8 mouse cellular contexts compared by ENCODE assay signal in the genomic region with DNA sequence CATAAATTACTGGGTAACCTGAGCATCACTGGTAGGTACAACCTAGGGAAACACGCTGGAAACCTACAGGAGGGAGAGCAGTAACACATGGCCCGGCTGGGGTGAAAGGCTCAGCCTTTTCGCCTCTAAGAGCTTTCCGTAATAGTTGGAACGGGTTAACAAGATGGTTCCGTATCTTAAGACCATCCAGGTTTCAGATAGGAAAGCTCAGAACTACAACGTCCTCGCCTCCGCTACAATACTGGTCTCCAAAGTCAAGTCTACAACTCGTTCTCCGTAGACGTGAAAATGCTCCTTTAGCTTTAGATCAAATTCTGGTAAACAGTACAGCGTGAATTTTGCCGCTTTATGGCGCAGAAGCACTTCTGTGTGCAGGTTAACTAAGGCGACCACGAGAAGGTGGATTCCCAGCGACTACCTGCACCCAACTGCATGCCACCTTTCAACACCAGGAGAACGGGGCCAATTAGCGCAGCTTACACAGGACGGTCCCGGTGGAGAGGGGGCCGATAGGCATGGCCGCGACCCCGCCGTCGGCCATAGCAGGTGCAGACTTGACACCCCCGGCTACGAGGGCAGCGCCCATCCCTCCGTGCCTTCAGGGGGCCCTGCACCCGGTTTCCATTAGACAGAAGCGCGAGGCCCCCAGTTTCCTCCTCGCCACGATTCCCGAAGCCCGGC. TPM values are rescaled to one million over a fixed set of nuclear protein-coding genes. Genes with fewer than 3 reads are reported as not detected.
DNase-seq lines count a peak whose midpoint lies in the region; ATAC-seq and TF ChIP-seq lines count a peak whose summit lies in the region.

No protein-coding gene starts in this region.

- H3K36me3 ChIP-seq in kidney, adult 2 months (ENCODE audit: control insufficient read depth, insufficient read depth, low read length): no peaks in the 10 kb centered on the region; the same call in none of the 2 replicates
- H3K36me3 ChIP-seq in forebrain, embryonic 16.5 days (ENCODE audit: control insufficient read depth, insufficient read depth): peaks cover 3% of the 10 kb centered on the region; the same call in 1 of the 2 replicates
- peaks cover 33% of the 10 kb centered on the region for H3K36me3 ChIP-seq in liver, embryonic 13.5 days
- peaks cover 14% of the 10 kb centered on the region for H3K36me3 ChIP-seq in stomach, embryonic 16.5 days (ENCODE audit: control insufficient read depth, insufficient read depth, low read length)

- no peak for TF ChIP-seq POLR2A in kidney, adult 2 months (IDR thresholded peaks at IDR 0.05; ENCODE audit: low read depth, low read length)

- peak overlapping the region; percentile 92 for H3K4me2 ChIP-seq in forebrain, embryonic 16.5 days (ENCODE audit: low read length)
- H3K4me2 ChIP-seq in liver, embryonic 13.5 days: peak overlapping the region; percentile 96
- H3K4me2 ChIP-seq in stomach, embryonic 16.5 days (ENCODE audit: low read depth, low read length): peak overlapping the region; percentile 93

- peak overlapping the region; percentile 97 for H3K9ac ChIP-seq in forebrain, embryonic 16.5 days (replicated peaks; ENCODE audit: low read depth, low read length)
- peak overlapping the region; percentile 92 for H3K9ac ChIP-seq in liver, embryonic 13.5 days
- peak overlapping the region; percentile 92 for H3K9ac ChIP-seq in stomach, embryonic 16.5 days (ENCODE audit: low read length)

- H3K27me3 ChIP-seq in kidney, adult 2 months (replicated peaks; ENCODE audit: control insufficient read depth, insufficient read depth, low read length): no peaks in the 10 kb centered on the region
- no peaks in the 10 kb centered on the region for H3K27me3 ChIP-seq in forebrain, embryonic 16.5 days (replicated peaks; ENCODE audit: control insufficient read depth, insufficient read depth, low read length)
- no peaks in the 10 kb centered on the region for H3K27me3 ChIP-seq in liver, embryonic 13.5 days
- H3K27me3 ChIP-seq in stomach, embryonic 16.5 days (ENCODE audit: control insufficient read depth, insufficient read depth, low read length): no peaks in the 10 kb centered on the region

- peaks cover 16% of the 10 kb centered on the region for H3K4me1 ChIP-seq in kidney, adult 2 months (ENCODE audit: control insufficient read depth, insufficient read depth, low read length)
- peaks cover 26% of the 10 kb centered on the region for H3K4me1 ChIP-seq in forebrain, embryonic 16.5 days (replicated peaks; ENCODE audit: control insufficient read depth, insufficient read depth, low read length)
- peaks cover 38% of the 10 kb centered on the region for H3K4me1 ChIP-seq in liver, embryonic 13.5 days (replicated peaks)
- H3K4me1 ChIP-seq in stomach, embryonic 16.5 days (ENCODE audit: control insufficient read depth, insufficient read depth, low read length): peaks cover 26% of the 10 kb centered on the region

- peak overlapping the region; percentile 44 for H3K27ac ChIP-seq in kidney, adult 2 months (ENCODE audit: insufficient read depth, low read depth, low read length)
- H3K27ac ChIP-seq in forebrain, embryonic 16.5 days (ENCODE audit: low read length): peak overlapping the region; percentile 98
- peak overlapping the region; percentile 95 for H3K27ac ChIP-seq in liver, embryonic 13.5 days
- H3K27ac ChIP-seq in stomach, embryonic 16.5 days (ENCODE audit: low read length): peak overlapping the region; percentile 99; the same call in 1 of the 2 replicates

- no peaks in the 10 kb centered on the region for H3K9me3 ChIP-seq in forebrain, embryonic 16.5 days (ENCODE audit: control insufficient read depth, low read length)
- H3K9me3 ChIP-seq in liver, embryonic 13.5 days (replicated peaks): no peaks in the 10 kb centered on the region
- no peaks in the 10 kb centered on the region for H3K9me3 ChIP-seq in stomach, embryonic 16.5 days (replicated peaks; ENCODE audit: control insufficient read depth, low read length)

- intact Hi-C loops in gastrocnemius, postnatal 14 days (cut with DNase I; ENCODE audit: low total_unique reads): loop anchor here (5.0 kb wide), 1 partner anchor 68 kb away; the partner anchor contains the start of gene 1700016D06Rik

- ATAC-seq in forebrain, embryonic 16.5 days: peak; percentile 6
- ATAC-seq in liver, embryonic 13.5 days (ENCODE audit: low read depth): no peak
- ATAC-seq in stomach, embryonic 16.5 days (ENCODE audit: insufficient read depth, low FRiP score): 0 out of 2 replicates have a peak, but pooled peaks have one; percentile 2

- no peak for TF ChIP-seq CTCF in kidney, adult 2 months (conservative IDR thresholded peaks at IDR 0.05; ENCODE audit: insufficient read depth, insufficient read length, low read depth, low read length)

- peak overlapping the region; percentile 88 for H3K4me3 ChIP-seq in kidney, adult 2 months (ENCODE audit: insufficient read depth, low read depth, low read length)
- peak overlapping the region; percentile 97 for H3K4me3 ChIP-seq in forebrain, embryonic 16.5 days (replicated peaks; ENCODE audit: low read length)
- H3K4me3 ChIP-seq in liver, embryonic 13.5 days (replicated peaks): peak overlapping the region; percentile 94
- peak overlapping the region; percentile 96 for H3K4me3 ChIP-seq in stomach, embryonic 16.5 days (replicated peaks; ENCODE audit: low read length)

- WGBS in kidney, adult 2 months: 2% methylated on average over 39 of the region's 39 CpGs
- under 1% methylated on average over 38 of the region's 39 CpGs for WGBS in forebrain, embryonic 16.5 days
- under 1% methylated on average over 39 of the region's 39 CpGs for WGBS in liver, embryonic 13.5 days (ENCODE audit: insufficient replicate concordance)
- under 1% methylated on average over 39 of the region's 39 CpGs for WGBS in stomach, embryonic 16.5 days

- DNase-seq in kidney, adult 2 months: peak; percentile 18
- DNase-seq in kidney, postnatal 14 days: no peak
- peak; percentile 23 for DNase-seq in NIH3T3 (ENCODE audit: low read depth)
- DNase-seq in liver, embryonic 13.5 days: peak; percentile 8
- DNase-seq in gastrocnemius, postnatal 14 days: no peak
- DNase-seq in thymus, postnatal 0 days (ENCODE audit: low spot score): no peak

RNA-seq across cellular contexts. Expression of gene Ankrd10, which starts 1.1 kb away (rescaled TPM):
- 36.9 and 45.3 TPM in 2 replicates for polyA plus RNA-seq in kidney, adult 2 months (2012; rRNA removed)
- polyA plus RNA-seq in forebrain, embryonic 16.5 days (2015; fragmentation: Nextera tagmentation; extraction: Ambion mirVana): 126 TPM in 2 replicates
- 30.7 and 37.0 TPM in 2 replicates for polyA plus RNA-seq in liver, embryonic 13.5 days (2015; fragmentation: Nextera tagmentation; extraction: Ambion mirVana)
- polyA plus RNA-seq in stomach, embryonic 16.5 days (2015; fragmentation: Nextera tagmentation; extraction: Ambion mirVana): 75.1 and 83.0 TPM in 2 replicates
- 10 to 100 TPM; 24.4 to 25.2 TPM for total RNA-seq in gastrocnemius, postnatal 14 days (2021)
- 105 and 110 TPM in 2 replicates for polyA plus RNA-seq in thymus, postnatal 0 days (2015; fragmentation: Nextera tagmentation; extraction: Ambion mirVana)

Comparison
In these comparisons a context has a peak if more than half of its experiments do, and no peak if none do; other contexts are left out.
1. DNase-seq: peak in kidney, adult 2 months (single experiment), NIH3T3 (single experiment) and liver, embryonic 13.5 days (single experiment); none in kidney, postnatal 14 days (single experiment), gastrocnemius, postnatal 14 days (single experiment) and thymus, postnatal 0 days (single experiment).
2. H3K27ac ChIP-seq: peak in every context shown above with its lines; median percentile 99 in stomach, embryonic 16.5 days; 98 in forebrain, embryonic 16.5 days; 95 in liver, embryonic 13.5 days; 44 in kidney, adult 2 months.
3. Peak in every context shown above with its lines, with median percentiles within 50 percentile points of each other: H3K4me3 ChIP-seq, H3K4me2 ChIP-seq and H3K9ac ChIP-seq.